In genomic region chr1:65082188-65082587, GRCm38 (mm10) we compare ENCODE assay signal across 29 mouse cellular contexts. TPM values are rescaled to one million over a fixed set of nuclear protein-coding genes. Genes with fewer than 3 reads are reported as not detected.
DNase-seq lines count a peak whose midpoint lies in the region; ATAC-seq and TF ChIP-seq lines count a peak whose summit lies in the region.
"Had no signal": no experiment of that assay in that cellular context is flagged by ENCODE, and none has a peak within 500 bp of the region (broad histone marks: within the 10 kb centered on the region; RNA-seq: fewer than 3 reads in every experiment).

Gene Crygb (minus strand): TSS chr1:65082288.

- no peak within 1 kb of the TSS for H3K27ac ChIP-seq in forebrain, embryonic 14.5 days (ENCODE audit: low read depth, low read length)
- no peak within 1 kb of the TSS for H3K27ac ChIP-seq in forebrain, embryonic 11.5 days (ENCODE audit: low read depth, low read length)
- no peak within 1 kb of the TSS for H3K27ac ChIP-seq in hindbrain, embryonic 14.5 days
- H3K27ac ChIP-seq in hindbrain, postnatal 0 days: no peak within 1 kb of the TSS
- H3K27ac ChIP-seq in embryonic facial prominence, embryonic 13.5 days: no peak within 1 kb of the TSS
- H3K27ac ChIP-seq in liver, postnatal 0 days (ENCODE audit: low read depth): no peak within 1 kb of the TSS
- H3K27ac ChIP-seq: limb, embryonic 13.5 days; liver, embryonic 12.5 days had no signal

- H3K9me3 ChIP-seq in forebrain, embryonic 14.5 days (replicated peaks; ENCODE audit: control insufficient read depth, low read length): no peaks in the 10 kb centered on the region
- H3K9me3 ChIP-seq in forebrain, embryonic 11.5 days (ENCODE audit: control insufficient read depth, low read length): no peaks in the 10 kb centered on the region
- H3K9me3 ChIP-seq in hindbrain, embryonic 14.5 days (ENCODE audit: control insufficient read depth, low read length): no peaks in the 10 kb centered on the region
- no peaks in the 10 kb centered on the region for H3K9me3 ChIP-seq in hindbrain, postnatal 0 days (ENCODE audit: low read length)
- H3K9me3 ChIP-seq in E14TG2a.4 (ENCODE audit: low read length): no peaks in the 10 kb centered on the region
- no peaks in the 10 kb centered on the region for H3K9me3 ChIP-seq in embryonic facial prominence, embryonic 13.5 days
- no peaks in the 10 kb centered on the region for H3K9me3 ChIP-seq in liver, postnatal 0 days (ENCODE audit: low read length)
- H3K9me3 ChIP-seq: limb, embryonic 13.5 days; liver, embryonic 12.5 days had no signal

- 21% methylated on average over 7 of the region's 7 CpGs for WGBS in forebrain, embryonic 14.5 days
- WGBS in forebrain, embryonic 11.5 days: 26% methylated on average over 7 of the region's 7 CpGs
- WGBS in hindbrain, embryonic 14.5 days: 34% methylated on average over 7 of the region's 7 CpGs
- WGBS in hindbrain, postnatal 0 days: 38% methylated on average over 7 of the region's 7 CpGs
- WGBS in embryonic facial prominence, embryonic 13.5 days: 22% methylated on average over 7 of the region's 7 CpGs
- WGBS in liver, postnatal 0 days (ENCODE audit: insufficient replicate concordance): 45% methylated on average over 7 of the region's 7 CpGs

- no peak for ATAC-seq in forebrain, embryonic 14.5 days
- ATAC-seq in forebrain, embryonic 11.5 days (replicated peaks; ENCODE audit: low FRiP score): no peak
- ATAC-seq in hindbrain, embryonic 14.5 days (ENCODE audit: low FRiP score): no peak
- ATAC-seq in hindbrain, postnatal 0 days: no peak
- ATAC-seq in embryonic facial prominence, embryonic 13.5 days (ENCODE audit: insufficient number of reproducible peaks, insufficient read depth, low FRiP score, low TSS enrichment, low read depth): no peak
- no peak for ATAC-seq in liver, postnatal 0 days
- ATAC-seq: forebrain, postnatal 0 days; intestine, postnatal 0 days; liver, embryonic 12.5 days had no signal

- H3K4me2 ChIP-seq in forebrain, embryonic 14.5 days (ENCODE audit: low read length): 0 out of 2 replicates have a peak within 1 kb of the TSS, but pooled peaks have one; percentile 14
- no peak within 1 kb of the TSS for H3K4me2 ChIP-seq in forebrain, embryonic 11.5 days (ENCODE audit: low read depth, low read length, severe bottlenecking)
- no peak within 1 kb of the TSS for H3K4me2 ChIP-seq in hindbrain, embryonic 14.5 days (replicated peaks)
- H3K4me2 ChIP-seq in hindbrain, postnatal 0 days (ENCODE audit: low read depth, low read length): no peak within 1 kb of the TSS
- peak within 1 kb of the TSS; percentile 26; the same call in 1 of the 2 replicates for H3K4me2 ChIP-seq in embryonic facial prominence, embryonic 13.5 days
- H3K4me2 ChIP-seq in liver, postnatal 0 days (ENCODE audit: low read depth, low read length): no peak within 1 kb of the TSS
- H3K4me2 ChIP-seq: limb, embryonic 13.5 days; liver, embryonic 12.5 days had no signal

- H3K4me1 ChIP-seq in forebrain, embryonic 14.5 days (ENCODE audit: control insufficient read depth, insufficient read depth, low read length): no peaks in the 10 kb centered on the region
- 0 out of 2 replicates have a peak, but pooled peaks cover 2% of the 10 kb centered on the region for H3K4me1 ChIP-seq in forebrain, embryonic 11.5 days (replicated peaks; ENCODE audit: control insufficient read depth, insufficient read depth, low read length)
- no peaks in the 10 kb centered on the region for H3K4me1 ChIP-seq in hindbrain, embryonic 14.5 days (replicated peaks; ENCODE audit: control insufficient read depth, insufficient read depth, low read length)
- H3K4me1 ChIP-seq in hindbrain, postnatal 0 days (ENCODE audit: insufficient read depth, low read length): no peaks in the 10 kb centered on the region
- peaks cover 4% of the 10 kb centered on the region for H3K4me1 ChIP-seq in E14TG2a.4 (replicated peaks; ENCODE audit: low read depth, low read length)
- H3K4me1 ChIP-seq in embryonic facial prominence, embryonic 13.5 days: 0 out of 2 replicates have a peak, but pooled peaks cover 3% of the 10 kb centered on the region
- no peaks in the 10 kb centered on the region for H3K4me1 ChIP-seq in liver, postnatal 0 days (ENCODE audit: insufficient read depth)
- H3K4me1 ChIP-seq: liver, embryonic 12.5 days had no signal

- no peak for TF ChIP-seq CTCF in hindbrain, postnatal 0 days (IDR thresholded peaks at IDR 0.05; ENCODE audit: low read depth)
- no peak for TF ChIP-seq CTCF in E14TG2a.4 (conservative IDR thresholded peaks at IDR 0.05; ENCODE audit: low read length)
- no peak for TF ChIP-seq CTCF in liver, postnatal 0 days (IDR thresholded peaks at IDR 0.05; ENCODE audit: low read depth)

- no peaks in the 10 kb centered on the region for H3K27me3 ChIP-seq in forebrain, embryonic 14.5 days (replicated peaks; ENCODE audit: control insufficient read depth, insufficient read depth, low read length)
- no peaks in the 10 kb centered on the region for H3K27me3 ChIP-seq in forebrain, embryonic 11.5 days (ENCODE audit: control insufficient read depth, insufficient read depth, low read length)
- H3K27me3 ChIP-seq in hindbrain, embryonic 14.5 days (ENCODE audit: control insufficient read depth, insufficient read depth, low read length): no peaks in the 10 kb centered on the region
- H3K27me3 ChIP-seq in hindbrain, postnatal 0 days (ENCODE audit: insufficient read depth, low read length): no peaks in the 10 kb centered on the region
- peaks cover 9% of the 10 kb centered on the region for H3K27me3 ChIP-seq in E14TG2a.4 (ENCODE audit: insufficient read depth, low read length)
- H3K27me3 ChIP-seq in embryonic facial prominence, embryonic 13.5 days: no peaks in the 10 kb centered on the region
- H3K27me3 ChIP-seq in liver, postnatal 0 days (ENCODE audit: insufficient read depth, low read length): no peaks in the 10 kb centered on the region
- H3K27me3 ChIP-seq: limb, embryonic 13.5 days; liver, embryonic 12.5 days had no signal

- no peak within 1 kb of the TSS for H3K4me3 ChIP-seq in forebrain, embryonic 14.5 days (ENCODE audit: low read depth, low read length)
- H3K4me3 ChIP-seq in forebrain, embryonic 11.5 days (ENCODE audit: low read depth, low read length): no peak within 1 kb of the TSS
- H3K4me3 ChIP-seq in hindbrain, embryonic 14.5 days (replicated peaks; ENCODE audit: low read length): no peak within 1 kb of the TSS
- H3K4me3 ChIP-seq in hindbrain, postnatal 0 days (ENCODE audit: low read length): no peak within 1 kb of the TSS
- peak within 1 kb of the TSS; percentile 32 for H3K4me3 ChIP-seq in E14TG2a.4 (replicated peaks; ENCODE audit: low read length)
- no peak within 1 kb of the TSS for H3K4me3 ChIP-seq in embryonic facial prominence, embryonic 13.5 days
- no peak within 1 kb of the TSS for H3K4me3 ChIP-seq in liver, postnatal 0 days (ENCODE audit: low read depth, low read length)
- H3K4me3 ChIP-seq: limb, embryonic 13.5 days; liver, embryonic 12.5 days had no signal

- no peaks in the 10 kb centered on the region for H3K36me3 ChIP-seq in forebrain, embryonic 14.5 days (ENCODE audit: control insufficient read depth, insufficient read depth, low read length)
- no peaks in the 10 kb centered on the region for H3K36me3 ChIP-seq in forebrain, embryonic 11.5 days (ENCODE audit: control insufficient read depth, insufficient read depth, low read length)
- no peaks in the 10 kb centered on the region for H3K36me3 ChIP-seq in hindbrain, embryonic 14.5 days (replicated peaks; ENCODE audit: control insufficient read depth, insufficient read depth)
- H3K36me3 ChIP-seq in hindbrain, postnatal 0 days (ENCODE audit: insufficient read depth, low read length): no peaks in the 10 kb centered on the region
- H3K36me3 ChIP-seq in E14TG2a.4 (ENCODE audit: insufficient read depth, low read length): no peaks in the 10 kb centered on the region
- H3K36me3 ChIP-seq in embryonic facial prominence, embryonic 13.5 days: no peaks in the 10 kb centered on the region
- no peaks in the 10 kb centered on the region for H3K36me3 ChIP-seq in liver, postnatal 0 days (replicated peaks; ENCODE audit: insufficient read depth, low read length)
- H3K36me3 ChIP-seq: limb, embryonic 13.5 days; liver, embryonic 12.5 days had no signal

- DNase-seq in forebrain, embryonic 14.5 days (ENCODE audit: low spot score): no peak
- no peak for DNase-seq in forebrain, embryonic 11.5 days (ENCODE audit: low spot score)
- DNase-seq in hindbrain, embryonic 14.5 days (ENCODE audit: low spot score): no peak
- no peak for DNase-seq in hindbrain, postnatal 0 days (ENCODE audit: low spot score)
- no peak for DNase-seq in adrenal gland, postnatal 4 days (ENCODE audit: low spot score in 2 of 2)
- no peak for DNase-seq in liver, postnatal 0 days
- DNase-seq: adrenal gland, adult 2 months; cerebellum, adult 2 months; cerebellum, postnatal 36 days; forebrain, postnatal 0 days; gastrocnemius, postnatal 25 days; heart, postnatal 4 days; kidney, postnatal 36 days; layer of hippocampus, postnatal 36 days; lung, adult 2 months; lung, postnatal 14 days; right cerebral cortex, postnatal 14 days had no signal

- no peak for TF ChIP-seq EP300 in liver, postnatal 0 days (IDR thresholded peaks at IDR 0.05; ENCODE audit: low read depth)

- H3K9ac ChIP-seq in forebrain, embryonic 14.5 days (ENCODE audit: low read length): no peak within 1 kb of the TSS
- no peak within 1 kb of the TSS for H3K9ac ChIP-seq in forebrain, embryonic 11.5 days (ENCODE audit: low read length)
- H3K9ac ChIP-seq in hindbrain, embryonic 14.5 days: 0 out of 2 replicates have a peak within 1 kb of the TSS, but pooled peaks have one; percentile 8
- H3K9ac ChIP-seq in hindbrain, postnatal 0 days (replicated peaks; ENCODE audit: low read length): no peak within 1 kb of the TSS
- no peak within 1 kb of the TSS for H3K9ac ChIP-seq in embryonic facial prominence, embryonic 13.5 days
- no peak within 1 kb of the TSS for H3K9ac ChIP-seq in liver, postnatal 0 days (replicated peaks)
- H3K9ac ChIP-seq: forebrain, postnatal 0 days; limb, embryonic 13.5 days; liver, embryonic 12.5 days had no signal

RNA-seq across cellular contexts. Expression of gene Crygb, which starts in this region (rescaled TPM):
- polyA plus RNA-seq in forebrain, embryonic 14.5 days (2014; fragmentation: Nextera tagmentation; extraction: Ambion mirVana): 0.37 TPM in 1 of 2 replicates, not detected in the other
- polyA plus RNA-seq in forebrain, embryonic 11.5 days (2014; fragmentation: Nextera tagmentation; extraction: Ambion mirVana): not detected in 2 replicates
- 0.99 TPM in 1 of 2 replicates, not detected in the other for polyA plus RNA-seq in hindbrain, embryonic 14.5 days (2014; fragmentation: Nextera tagmentation; extraction: Ambion mirVana)
- total RNA-seq in hindbrain, postnatal 0 days (2014; rRNA removed): not detected in 2 replicates
- polyA plus RNA-seq in hindbrain, postnatal 0 days (2015; fragmentation: Nextera tagmentation; extraction: Ambion mirVana): 0.40 TPM in 1 of 2 replicates, not detected in the other
- 0.76 and 0.94 TPM in 2 replicates for polyA plus RNA-seq in embryonic facial prominence, embryonic 13.5 days (2015; fragmentation: Nextera tagmentation; extraction: Ambion mirVana)
- not detected for total RNA-seq in adrenal gland, postnatal 4 days (2021)
- not detected in 2 replicates for polyA plus RNA-seq in liver, postnatal 0 days (2015; fragmentation: Nextera tagmentation; extraction: Ambion mirVana)
- total RNA-seq: adrenal gland, adult 2 months; forebrain, postnatal 0 days; gastrocnemius, postnatal 25 days; heart, adult 8-10 months; heart, postnatal 4 days; layer of hippocampus, adult 8-10 months; layer of hippocampus, postnatal 36 days; left cerebral cortex, postnatal 10 days; megakaryocyte progenitor cell, adult 5-6 weeks; MEL had no signal
- polyA plus RNA-seq: adrenal gland, adult 2 months; cerebellum, adult 2 months; intestine, postnatal 0 days; kidney, embryonic 14.5 days; liver, embryonic 12.5 days; lung, adult 2 months; urinary bladder, adult 2 months had no signal

Comparison
In these comparisons a context has a peak if more than half of its experiments do, and no peak if none do; other contexts are left out.
1. H3K4me2 ChIP-seq: peak in forebrain, embryonic 14.5 days (single experiment) and embryonic facial prominence, embryonic 13.5 days (single experiment); none in forebrain, embryonic 11.5 days (single experiment), hindbrain, embryonic 14.5 days (single experiment), hindbrain, postnatal 0 days (single experiment) and liver, postnatal 0 days (single experiment).